Mouse (Mus musculus): Measurements from ENCODE around the gene Ndufaf1.
"Not testable (repeated sequence)": the region's sequence is repeated elsewhere in the genome, so short reads cannot be mapped to it uniquely, and the experiment has no call there.

The Ndufaf1 gene

DNA sequence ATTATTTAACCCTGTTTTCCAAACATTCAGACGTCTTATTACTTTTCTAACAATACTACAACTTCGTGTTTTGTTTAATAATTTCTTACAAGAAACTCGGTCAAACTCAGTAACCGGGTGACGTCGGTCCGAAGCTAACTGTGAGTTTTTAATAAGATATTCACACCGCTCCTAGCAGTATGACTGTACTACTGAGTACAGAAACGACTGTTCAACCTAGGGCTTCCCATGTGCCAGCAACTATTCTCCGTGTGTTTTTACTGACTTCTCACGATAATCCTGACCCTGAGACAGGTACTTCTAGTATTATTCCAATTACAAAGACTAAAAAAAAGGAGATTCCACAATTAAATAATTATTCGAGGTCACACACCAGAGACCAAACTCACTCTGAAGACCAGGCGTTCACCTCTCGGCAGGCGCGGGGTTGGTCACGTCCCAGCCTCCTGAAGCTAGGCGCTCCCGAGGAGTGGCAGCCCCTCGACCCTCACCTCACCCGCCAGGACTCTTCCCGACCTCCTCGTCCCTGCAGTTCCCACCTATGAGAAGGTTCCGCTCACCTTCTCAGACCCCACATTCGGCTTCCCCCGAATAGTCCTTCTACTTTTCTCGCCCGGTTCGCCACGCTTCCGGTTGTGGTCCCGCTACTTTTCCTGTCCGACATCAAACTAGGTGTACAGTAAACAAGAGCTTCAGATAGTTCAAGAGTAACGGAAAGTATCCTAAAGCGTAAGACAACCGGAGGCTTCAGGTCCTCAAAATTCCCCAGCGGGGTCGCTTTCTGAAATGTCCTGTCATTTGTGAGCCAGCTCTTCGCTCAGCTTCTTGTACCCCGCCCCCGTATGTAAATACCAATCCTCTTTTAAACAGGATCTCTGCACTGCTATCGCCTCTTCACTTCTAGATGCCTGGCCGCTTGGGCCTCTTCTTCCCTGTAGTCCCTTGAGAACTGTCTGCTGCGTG is at the start of gene Ndufaf1:
Ndufaf1 (minus strand) TSS at position 608 of the 963 bp plus-strand sequence.
- peak; percentile 65 for DNase-seq (ENCODE audit: low spot score)

DNA sequence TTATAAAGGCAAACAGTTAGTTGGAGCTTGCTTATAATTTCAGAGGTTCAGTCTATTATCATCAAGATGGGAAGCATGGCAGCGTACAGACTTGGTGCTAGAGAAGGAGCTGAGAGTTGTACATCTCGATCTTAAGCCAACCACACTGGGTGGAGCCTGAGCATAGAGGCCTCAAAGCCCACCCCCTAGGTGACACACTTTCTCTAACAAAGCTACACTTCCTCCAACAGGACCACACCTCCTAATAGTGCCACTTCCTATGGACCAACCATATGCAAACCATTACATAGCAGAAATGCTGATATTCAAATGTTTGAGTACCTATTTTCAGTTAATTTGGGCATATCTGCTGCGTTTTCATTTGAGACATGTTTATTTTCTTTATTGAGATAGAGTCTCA is 47.4 kb upstream of the Ndufaf1 start:
- no peak for DNase-seq (ENCODE audit: low spot score)

DNA sequence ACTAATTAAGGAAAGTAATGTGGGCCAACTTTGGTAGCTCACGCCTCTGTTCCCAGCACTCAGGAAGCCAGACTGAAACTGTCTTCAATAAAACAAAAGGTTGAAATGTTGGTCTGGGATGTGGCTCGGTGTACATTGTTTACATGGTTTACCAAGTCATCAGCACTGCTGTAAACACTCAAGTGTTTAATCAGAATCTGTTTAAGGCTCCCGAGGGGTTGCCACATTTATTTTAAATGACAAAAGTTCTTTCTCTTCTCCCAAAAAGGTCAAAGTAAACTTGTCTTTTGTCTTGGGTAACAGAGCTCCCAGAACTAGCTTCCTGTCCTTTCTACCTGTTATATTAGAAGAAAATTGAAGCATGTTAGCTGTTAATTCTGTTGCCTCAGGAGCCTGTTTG is 45.0 kb upstream of the Ndufaf1 start:
- DNase-seq (ENCODE audit: low spot score), result no peak

DNA sequence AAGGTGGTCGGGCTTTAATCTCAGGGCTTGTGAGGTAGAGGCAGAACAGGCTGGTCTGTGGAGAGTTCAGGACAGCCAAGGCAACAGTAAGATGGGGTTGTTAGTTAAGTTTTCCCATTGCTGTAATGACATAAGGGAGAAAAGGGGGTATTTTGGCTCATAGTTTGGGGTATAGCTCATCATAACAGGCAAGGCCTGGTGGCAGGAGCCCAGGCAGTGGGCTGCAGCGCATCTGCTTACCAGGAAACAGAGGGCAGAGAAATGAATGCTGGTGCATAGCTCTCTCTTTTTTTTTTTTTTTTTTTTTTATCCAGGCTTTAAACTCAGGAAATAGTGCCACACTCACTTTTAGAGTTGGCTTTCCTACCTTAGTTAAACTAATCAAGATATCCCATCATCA is 40.5 kb upstream of the Ndufaf1 start:
- DNase-seq (ENCODE audit: low spot score), result no peak

DNA sequence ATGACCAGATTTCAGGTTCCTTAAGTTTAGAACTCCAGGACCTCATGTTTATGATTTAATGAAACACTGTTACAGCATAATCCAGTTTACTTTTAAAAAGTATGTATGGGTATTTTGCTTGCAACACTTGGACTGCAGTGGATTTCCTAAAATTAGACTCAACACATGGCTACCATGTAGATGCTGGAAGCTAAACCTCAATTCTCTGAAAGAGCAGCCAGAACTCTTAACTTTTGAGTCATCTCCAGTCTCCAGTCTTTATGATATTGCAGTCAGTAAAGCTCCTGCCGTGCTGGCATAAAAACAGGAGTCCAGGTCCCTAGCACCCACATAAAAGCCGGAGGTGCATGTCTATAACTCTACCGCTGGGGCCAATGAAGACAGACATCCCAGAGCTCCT is 37.3 kb upstream of the Ndufaf1 start:
- no peak for DNase-seq (ENCODE audit: low spot score)

DNA sequence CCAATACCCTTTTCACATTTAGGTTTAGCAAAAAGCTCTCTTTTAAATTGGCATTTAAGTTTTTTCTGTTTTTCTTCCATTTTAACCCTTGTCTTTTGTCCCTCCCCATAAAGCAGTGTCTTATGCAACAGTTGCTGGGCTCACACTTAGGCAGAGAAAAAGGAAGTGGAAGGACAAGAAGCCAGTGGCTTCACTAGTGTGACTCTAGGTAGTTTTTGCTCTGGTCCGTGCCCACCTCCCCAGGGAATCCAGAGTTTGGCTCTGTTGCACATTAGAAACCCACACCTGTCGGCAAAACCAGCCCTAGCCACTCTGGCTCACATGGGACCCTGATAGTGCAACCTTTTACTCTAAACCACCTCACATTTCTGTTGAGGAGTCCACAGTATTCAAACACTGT is 35.8 kb upstream of the Ndufaf1 start:
- no peak for DNase-seq (ENCODE audit: low spot score)

DNA sequence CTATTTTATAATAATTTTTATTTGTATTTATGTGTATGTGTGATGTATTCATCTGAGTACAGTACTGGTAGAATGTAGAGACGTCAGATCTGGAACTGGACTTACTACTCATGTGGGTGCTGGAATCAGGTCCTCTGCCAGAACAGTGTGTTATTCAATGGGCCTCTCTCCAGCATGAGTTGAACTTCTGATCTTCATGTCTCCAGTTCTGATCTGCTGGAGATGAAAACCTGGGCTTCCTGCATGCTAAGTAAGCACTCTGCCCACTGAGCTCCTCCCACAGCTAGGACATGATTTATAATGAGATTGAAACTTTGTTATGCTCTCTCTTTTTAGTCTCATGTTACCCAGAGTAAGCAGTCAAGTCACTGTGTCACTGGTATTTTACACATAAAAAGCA is 33.5 kb upstream of the Ndufaf1 start:
- DNase-seq (ENCODE audit: low spot score), result no peak

DNA sequence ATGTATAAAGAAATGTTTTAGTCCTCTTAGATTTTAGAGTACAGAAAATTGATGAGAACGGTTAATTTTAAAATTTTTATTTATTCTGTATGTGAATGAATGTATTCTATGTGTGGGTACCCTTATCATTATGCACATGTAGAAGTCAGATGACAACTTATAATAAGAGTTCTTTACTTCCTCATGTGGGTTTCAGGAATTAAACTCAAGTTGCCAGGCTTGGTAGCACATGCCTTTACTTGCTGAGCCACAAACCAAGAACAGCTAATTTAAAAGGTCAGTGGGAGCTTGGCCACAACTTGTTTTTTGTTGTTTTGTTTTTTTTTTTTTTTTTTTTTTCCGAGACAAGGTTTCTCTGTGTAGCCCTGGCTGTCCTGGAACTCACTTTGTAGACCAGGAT is 32.2 kb upstream of the Ndufaf1 start:
- DNase-seq (ENCODE audit: low spot score), result no peak

DNA sequence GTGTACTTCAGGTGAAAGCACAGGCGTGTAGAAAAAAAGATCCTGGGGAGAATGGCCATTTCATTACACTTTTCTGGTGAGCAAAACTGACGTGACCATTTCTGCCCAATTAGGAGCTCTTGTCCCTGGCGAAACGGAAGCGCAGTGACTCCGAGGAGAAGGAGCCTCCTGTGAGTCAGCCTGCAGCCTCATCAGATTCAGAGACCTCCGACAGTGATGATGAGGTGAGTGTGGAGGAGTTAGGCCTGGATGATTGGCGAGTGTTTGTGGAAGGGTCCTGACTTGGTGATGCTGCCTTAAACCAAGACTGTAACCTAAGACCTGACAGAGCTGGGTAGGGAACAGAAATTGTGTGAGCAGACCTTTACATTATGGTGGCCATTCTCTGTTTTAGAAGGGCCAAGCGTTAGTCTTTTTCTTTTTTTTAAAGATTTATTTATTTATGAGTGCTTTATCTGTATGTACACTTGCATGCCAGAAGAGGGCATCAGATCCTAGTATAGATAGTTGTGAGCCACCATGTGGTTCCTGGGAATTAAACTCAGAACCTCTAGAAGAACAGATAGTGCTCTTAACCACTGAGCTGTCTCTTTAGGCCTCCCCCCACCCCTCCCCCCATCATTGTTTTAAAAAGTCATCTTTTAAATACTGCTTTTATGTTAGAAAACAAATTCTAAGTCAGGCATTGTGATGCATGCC is 29.5 kb upstream of the Ndufaf1 start:
- DNase-seq (ENCODE audit: low spot score), result no peak

DNA sequence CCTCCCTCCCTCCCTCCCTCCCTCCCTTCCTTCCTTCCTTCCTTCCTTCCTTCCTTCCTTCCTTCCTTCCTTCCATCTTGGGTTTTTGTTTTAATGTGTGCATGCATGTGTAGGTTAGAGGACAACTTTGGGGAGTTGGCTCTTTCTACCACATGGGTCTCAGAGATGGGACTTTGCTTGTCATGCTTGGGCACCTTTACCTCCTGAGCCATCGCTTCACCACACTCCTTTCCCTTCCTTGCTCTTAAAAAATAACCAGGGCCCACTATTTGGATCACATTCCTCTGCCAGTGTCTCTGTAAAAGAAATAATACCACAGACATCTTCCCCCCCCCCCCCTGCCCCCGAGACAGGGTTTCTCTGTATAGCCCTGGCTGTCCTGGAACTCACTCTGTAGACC is 21.1 kb upstream of the Ndufaf1 start:
- DNase-seq (ENCODE audit: low spot score), result no peak

DNA sequence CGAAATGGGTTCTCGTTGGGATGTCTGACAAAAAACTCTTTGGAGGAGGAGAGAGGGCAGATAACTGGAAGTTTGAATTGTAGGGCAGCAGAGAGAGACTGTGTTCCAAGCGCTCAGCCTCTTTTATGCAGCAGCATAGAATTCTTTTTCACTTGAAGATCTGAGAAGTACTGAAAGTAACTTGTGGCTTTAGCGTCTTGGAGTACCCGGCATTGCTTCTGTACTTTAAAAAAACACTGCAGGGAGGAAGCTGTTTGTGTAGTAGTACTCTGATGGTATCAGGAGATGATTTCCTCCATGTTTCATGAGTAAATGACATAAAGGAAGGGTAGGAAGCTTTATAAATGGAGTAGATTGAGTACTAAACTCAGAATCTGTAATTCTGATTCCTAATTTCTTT is 13.2 kb upstream of the Ndufaf1 start:
- DNase-seq (ENCODE audit: low spot score), result no peak

DNA sequence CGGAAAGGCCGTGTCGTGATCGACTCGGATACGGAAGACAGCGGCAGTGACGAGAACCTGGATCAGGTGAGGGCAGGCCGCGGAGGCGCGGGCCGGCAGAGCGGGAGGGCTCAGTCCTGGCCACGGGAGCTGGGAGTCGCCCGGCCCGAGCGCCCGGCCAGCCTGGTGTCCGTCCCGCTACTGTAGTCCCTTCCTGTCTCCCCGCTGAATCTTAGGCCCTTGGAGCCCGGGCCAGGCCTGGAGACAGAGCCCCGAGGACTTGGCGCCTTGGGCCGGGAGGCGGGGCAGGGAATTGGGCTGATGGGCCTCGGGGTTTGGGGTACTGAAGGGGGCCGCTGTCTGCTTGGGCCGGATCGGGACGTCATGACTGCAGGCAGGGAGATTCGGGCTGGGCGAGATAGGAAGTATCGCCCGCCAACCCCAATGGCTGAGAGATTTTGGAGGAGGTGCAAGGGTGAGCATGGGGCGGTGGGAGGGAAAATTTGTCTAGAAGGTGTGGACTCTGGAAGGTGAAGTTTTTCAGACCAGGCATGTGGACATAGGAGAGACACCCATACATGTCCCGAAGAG is 12.7 kb upstream of the Ndufaf1 start:
- no peak for DNase-seq (ENCODE audit: low spot score)

DNA sequence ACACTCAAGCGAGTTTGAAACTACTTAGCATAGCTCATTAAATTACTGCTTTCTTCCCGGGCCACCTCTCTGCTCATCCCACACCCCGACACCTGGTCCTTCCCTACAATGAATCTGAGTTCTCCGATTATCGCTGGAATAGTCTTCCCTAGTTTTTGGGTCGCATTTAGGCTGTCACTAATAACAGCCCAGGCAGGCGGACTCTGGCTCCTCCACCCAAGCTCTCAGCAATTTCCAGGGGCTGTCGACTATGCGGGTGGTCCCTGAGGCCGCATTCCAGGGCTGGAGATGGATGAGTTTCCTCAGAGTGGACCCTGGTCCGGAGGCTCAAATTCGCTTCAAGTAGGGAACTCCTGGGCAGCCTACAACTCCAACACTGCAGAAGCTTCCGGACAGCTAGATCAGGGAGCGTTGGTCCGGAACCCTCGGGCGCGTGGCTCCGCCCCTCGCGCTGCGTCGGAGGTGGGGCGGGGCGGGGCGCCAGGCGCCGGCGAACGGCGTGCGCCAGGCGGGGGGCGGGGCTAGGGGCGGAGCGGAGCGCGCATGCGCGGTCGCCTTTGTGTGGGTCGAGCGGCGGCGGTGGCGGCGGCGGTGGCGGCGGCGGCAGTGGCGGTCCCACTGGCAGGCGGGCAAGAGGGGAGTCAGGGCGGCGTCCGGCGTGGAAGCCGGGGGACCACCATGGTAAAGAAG is 12.0 kb upstream of the Ndufaf1 start, which contains the start of gene Rtf1:
Rtf1 (plus strand) TSS at position 544 of the 690 bp plus-strand sequence.
- peak; percentile 84 for DNase-seq (ENCODE audit: low spot score)

DNA sequence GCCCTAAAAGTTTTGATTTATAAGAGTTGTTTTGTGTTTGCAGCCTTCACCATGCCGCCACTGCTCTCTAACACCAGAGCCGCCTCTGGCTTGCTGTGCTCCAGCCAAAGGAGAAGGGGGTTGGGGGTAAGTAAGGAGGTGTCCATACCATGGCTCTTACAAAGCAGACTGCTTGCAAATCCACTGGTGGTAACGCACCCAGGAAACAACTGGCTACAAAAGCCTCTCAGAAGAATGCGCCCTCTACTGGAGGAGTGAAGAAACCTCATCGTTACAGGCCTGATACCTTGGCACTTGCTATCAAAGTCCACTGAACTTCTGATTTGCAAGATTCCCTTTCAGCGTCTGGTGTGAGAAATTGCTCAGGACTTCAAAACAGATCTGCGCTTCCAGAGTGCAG is 6.4 kb upstream of the Ndufaf1 start:
- DNase-seq (ENCODE audit: low spot score), result no peak

DNA sequence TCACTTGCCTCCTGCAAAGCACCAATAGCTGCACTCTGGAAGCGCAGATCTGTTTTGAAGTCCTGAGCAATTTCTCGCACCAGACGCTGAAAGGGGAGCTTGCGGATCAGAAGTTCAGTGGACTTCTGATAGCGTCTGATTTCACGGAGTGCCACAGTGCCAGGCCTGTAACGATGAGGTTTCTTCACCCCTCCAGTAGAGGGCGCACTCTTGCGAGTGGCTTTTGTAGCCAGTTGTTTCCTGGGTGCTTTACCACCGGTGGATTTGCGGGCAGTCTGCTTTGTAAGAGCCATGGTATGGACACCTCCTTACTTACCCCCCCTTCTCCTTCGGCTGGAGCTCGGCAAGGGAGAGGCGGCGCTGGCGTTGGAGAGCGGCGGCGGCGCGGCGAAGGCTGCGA is 3.1 kb upstream of the Ndufaf1 start:
- DNase-seq (ENCODE audit: low spot score), result not testable (repeated sequence)

DNA sequence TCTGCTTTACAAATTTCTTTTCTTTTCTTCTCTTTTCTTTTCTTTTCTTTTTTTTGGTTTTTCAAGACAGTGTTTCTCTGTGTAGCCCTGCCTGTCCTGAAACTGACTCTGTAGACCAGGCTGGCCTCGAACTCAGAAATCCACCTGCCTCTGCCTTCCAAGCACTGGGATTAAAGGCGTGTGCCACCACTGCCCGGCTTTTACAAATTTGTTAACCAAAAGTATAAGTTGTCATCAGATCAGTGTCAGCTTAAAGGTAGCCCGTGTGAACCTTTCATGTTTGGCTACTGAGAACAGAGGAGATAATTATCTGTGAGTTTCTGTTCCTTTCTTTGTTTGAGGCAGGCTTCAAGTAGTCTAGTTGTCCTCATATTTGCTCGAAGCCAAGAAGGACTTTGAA is 18.4 kb downstream of the Ndufaf1 start:
- DNase-seq (ENCODE audit: low spot score), result no peak

DNA sequence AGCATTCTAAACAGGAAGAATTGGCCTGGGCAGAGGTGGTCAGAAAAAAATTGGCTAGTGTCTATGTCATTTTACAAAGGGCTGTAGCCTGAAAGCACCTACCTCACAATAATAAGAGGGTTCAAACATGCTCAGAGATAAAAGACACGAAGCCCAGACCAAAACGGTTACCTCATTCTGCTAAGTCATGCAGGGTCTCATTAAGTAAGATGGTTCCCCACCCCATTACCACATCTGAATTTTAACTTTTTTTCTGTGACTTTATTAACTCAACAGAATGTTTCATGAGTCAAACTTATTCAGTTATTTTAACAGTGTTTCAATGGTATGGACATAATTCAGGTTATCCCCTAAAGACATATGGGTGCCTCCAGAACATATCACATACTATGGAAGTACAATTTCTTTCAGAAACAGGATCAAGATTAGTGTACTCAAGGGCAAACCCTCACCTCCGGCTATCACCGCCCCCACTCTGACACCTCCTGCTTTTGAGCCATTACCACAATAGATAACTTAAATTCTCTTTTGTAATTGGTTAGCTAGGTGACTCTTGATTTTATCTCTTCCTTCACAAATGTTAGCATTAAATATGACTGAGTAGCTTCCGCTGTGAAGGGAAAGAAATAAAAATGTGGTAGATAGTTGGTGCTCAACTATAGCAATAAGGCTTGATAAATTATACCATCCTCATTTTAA is 21.3 kb downstream of the Ndufaf1 start:
- no peak for DNase-seq (ENCODE audit: low spot score)

DNA sequence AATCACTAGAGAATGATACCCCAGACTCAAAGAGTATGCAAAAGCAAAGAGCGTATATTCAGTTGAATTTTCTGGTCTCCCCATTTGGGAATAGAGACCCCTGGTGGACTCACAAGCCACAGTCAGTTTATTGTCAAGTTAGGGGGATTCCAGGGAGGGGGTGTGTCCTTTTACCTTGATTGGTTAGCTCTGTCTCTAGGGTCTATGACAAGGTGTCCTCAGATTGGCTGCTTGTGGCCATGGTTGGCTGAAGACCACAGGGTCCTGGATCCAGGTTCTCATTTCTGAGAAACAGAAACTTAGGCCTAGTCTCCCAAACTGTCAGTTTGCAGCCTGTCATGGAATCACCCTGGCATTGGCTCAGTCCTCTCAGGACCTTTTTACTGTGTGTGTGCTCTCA is 25.8 kb downstream of the Ndufaf1 start:
- no peak for DNase-seq (ENCODE audit: low spot score)

DNA sequence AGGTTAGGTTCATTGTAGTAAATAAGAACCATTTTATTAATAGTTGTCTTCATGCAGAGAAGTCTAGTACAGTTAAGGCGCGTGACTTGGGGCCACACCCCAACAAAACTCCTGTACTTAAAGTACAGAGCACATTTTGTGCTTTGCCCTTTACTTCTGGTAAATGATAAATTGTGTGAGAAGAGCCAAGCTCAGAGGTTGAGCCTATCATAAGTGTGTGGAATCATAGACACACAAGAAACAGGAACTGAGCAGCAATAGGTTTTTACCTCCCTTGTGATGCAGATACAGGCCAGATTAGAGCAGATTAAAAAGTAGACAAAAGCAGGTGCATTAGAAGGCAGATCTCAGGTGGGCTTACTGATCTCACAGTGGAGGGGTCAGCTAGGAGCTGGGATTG is 41.3 kb downstream of the Ndufaf1 start:
- no peak for DNase-seq (ENCODE audit: low spot score)

DNA sequence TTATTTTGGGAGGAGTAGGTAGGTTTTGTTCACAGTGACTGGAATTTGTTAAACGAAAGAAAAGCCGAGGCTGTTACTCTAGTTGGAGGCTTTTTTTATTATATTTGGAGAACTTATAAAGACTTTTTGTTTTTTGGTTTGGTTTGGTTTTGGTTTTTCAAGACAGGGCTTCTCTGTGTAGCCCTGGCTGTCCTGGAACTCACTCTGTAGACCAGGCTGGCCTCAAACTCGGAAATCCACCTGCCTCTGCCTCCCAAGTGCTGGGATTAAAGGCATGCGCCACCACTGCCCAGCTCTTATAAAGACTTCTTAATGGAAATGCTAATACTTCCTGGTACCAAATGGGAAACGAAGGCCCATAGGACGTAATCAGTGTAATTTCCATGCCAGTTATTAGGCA is 43.6 kb downstream of the Ndufaf1 start:
- not testable (repeated sequence) for DNase-seq (ENCODE audit: low spot score)

DNA sequence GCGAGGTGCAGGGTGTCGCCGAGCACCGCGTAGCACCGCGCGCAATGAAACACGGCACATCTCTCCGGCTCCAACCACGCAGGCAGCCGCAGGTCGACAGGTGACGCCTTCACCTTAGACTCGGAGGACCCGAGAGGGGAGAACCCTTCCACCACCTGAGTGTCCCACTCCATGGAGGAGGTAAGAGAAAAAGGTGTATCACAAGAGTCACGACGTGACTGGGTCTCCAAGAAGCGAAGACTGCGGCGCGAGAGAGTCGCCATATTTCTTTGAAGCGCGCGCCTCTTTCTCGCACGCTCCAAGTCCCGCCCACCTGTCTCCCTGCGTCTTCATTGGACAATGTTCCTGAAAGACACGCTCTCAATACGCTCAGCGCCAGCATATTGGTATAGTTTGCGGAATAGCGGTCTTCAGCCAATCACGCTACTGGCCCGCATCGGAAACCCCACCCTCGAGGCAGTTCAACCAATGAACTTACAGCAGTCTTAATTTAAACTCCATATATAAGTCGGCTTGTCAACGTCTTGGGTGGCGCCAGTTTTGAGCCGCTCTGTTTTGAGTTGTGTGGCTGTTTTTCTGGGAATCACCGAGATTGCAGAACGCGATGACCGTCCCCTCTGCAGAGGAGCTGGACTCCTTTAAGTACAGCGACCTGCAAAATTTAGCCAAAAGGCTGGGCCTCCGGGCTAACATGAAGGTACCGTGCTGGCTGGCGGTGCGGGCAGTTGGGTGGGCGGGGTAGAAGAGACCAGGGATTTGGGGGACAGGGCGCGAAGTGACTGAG is 44.2 kb downstream of the Ndufaf1 start, which contains the start of the genes Nusap1 and Oip5:
Nusap1 (plus strand) TSS at position 100 of the 784 bp plus-strand sequence.
Oip5 (minus strand) TSS at position 271 of the 784 bp plus-strand sequence.
- DNase-seq (ENCODE audit: low spot score), result peak; percentile 93

Measured in left cerebral cortex, adult 11 months (tissue).